Mouse (Mus musculus): ENCODE data around the gene Gm1527.
"Not testable (repeated sequence)": the region's sequence is repeated elsewhere in the genome, so short reads cannot be mapped to it uniquely, and the experiment has no call there.

Gm1527 gene

DNA sequence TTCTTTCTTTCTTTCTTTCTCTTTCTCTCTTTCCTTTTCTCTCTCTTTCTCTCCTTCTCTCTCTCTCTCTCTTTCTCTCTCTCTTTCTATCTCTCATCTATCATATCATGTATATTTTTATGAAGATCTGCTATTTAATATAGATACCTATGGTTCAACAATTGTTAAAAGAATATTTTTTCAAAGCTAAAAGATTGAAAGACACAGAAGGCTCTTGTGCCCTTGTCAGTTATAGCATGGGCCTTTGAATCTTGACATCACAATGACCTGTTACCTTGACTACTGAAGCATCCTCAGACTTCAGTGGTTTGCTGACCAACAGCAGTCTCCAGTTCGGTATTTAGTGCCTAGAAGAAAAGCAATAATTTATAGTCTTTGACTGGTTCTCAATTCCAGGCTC, at the start of gene Gm1527:
Gm1527 (plus strand) TSS at position 301 of the 400 bp plus-strand sequence.
- no peak for DNase-seq (ENCODE audit: low spot score in 2 of 2)

DNA sequence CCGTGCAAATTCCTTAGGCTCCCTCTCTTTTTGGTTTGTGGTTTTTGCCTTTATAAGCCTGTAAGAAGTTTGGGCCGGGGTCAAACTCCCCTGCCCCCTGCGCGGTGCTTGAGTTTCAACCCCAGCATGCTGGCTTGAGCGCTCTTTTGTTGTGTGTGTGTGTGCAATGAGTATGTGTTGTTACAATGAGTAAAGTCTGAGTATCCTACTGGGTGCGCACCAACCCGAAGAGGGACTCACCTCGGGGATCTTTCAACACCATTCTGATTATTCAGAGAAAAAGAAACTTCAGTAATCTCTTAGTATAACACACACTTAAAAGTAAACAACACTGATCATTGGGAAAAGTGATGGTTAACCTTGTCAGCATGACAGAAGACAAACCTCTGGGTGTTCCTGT, 49.2 kb upstream of the Gm1527 start:
- DNase-seq (ENCODE audit: low spot score in 2 of 2), result no peak

DNA sequence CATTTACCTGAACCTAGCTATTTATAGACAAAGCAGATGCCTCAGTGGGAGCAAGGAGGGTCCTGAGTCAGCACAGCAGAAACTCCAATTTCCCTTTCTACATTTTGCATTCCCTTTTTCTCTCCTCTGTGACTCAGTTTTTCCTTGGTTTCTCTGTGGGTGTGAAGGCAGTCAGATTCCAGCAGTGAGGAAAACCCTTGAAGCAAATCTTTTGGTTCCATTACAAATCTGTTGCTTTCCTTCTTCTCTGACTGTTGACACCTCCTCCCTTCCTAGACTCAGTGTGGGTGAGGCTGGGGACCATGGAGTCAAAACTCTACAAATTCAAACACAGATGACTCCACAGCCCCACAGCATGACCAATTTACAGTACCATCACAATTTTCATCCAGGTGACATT, 45.3 kb upstream of the Gm1527 start:
- DNase-seq (ENCODE audit: low spot score in 2 of 2), result no peak

DNA sequence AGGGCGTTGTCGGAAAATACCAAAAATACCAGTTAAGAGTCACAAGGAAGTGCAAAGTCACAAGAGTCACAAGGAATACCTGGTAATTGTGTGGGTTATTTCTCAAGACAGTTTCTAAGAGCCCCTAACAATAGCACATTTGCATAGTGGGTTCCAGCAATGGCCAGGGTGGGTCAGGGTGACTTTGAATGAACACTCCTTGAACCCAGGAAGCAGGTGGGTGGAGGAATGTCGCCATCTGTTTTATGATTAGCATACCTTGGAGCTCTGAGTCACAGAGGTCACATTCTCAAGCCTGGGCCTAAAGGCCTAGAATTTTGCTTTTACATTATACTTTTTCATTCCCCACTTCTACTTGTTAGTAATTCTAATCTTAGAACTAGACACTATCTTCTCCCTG, 40.2 kb upstream of the Gm1527 start:
- DNase-seq (ENCODE audit: low spot score in 2 of 2), result not testable (repeated sequence)

DNA sequence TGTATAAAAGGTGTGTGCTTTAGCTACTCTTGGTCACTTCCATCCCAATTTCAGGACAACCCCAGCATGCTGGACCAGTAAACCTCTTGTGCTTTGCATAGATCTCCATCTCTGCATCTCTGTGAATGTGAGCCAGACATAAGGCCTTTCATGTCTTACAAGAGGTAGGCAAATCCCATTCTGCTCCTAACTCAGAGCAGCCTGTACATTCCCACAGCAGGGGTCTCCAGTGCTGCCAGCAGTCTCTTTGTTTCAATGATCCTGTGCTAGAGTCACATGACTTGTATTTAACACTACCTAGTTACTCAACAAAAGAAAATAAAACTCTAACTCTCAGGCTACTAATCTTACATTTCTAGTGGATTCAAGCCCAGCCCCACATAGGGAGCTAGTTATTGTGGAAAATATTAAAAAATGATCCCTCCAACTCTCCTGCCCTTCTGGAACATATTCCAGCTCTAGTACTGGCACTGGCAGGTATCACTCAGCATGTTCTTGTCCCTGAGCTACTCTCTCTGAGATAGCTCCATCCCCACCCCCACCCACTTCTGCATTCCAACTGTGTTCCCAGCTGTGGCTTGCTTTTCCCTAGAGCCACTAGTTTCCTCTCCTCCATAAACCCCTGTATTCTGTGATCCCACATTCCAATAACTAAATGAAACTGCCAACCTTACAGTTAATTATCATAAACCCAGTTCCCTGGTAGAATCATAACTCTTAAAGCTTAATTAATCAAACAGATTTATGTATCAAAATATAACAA, 32.6 kb upstream of the Gm1527 start:
- not testable (repeated sequence) for DNase-seq (ENCODE audit: low spot score in 2 of 2)

DNA sequence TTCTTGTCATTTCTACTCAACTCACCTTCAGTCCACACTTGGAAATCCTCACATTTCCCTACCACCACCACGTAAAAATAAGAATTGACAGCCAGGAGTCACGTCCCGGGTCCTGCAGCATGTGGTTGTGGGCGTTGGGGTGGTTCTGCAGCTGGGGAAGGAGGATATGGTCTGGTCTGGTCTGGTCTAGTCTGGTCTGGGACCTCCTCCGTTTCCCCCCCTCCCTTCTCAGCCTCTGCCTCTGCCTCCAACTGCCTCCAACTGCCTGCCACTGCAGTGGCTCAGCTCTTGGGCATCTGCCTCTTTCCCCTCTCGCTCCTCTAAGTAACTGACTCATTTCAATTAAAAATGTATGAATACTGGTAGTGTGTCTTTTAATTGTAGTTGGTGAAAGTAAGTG, 4.5 kb downstream of the Gm1527 start:
- not testable (repeated sequence) for DNase-seq (ENCODE audit: low spot score in 2 of 2)

DNA sequence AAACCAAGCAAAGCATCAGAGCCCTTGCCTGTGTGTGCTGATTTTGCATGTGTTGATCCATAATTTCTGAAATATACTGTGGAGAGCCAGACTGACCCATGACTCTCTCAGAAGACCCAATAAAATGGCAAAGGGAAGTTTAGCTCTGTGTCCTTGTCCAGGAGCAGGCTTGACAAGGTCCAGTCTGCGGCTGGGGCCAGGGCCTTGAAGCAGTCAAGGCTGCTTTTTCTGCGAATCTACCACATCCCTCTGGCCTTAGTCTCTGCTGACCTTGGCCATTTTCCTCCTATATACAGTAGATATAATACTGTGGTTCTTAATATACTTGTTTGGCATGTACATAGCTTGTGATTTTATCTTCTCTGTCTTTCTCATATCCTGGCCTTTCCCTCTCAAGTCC, 73.5 kb downstream of the Gm1527 start:
- no peak for DNase-seq (ENCODE audit: low spot score in 2 of 2)

DNA sequence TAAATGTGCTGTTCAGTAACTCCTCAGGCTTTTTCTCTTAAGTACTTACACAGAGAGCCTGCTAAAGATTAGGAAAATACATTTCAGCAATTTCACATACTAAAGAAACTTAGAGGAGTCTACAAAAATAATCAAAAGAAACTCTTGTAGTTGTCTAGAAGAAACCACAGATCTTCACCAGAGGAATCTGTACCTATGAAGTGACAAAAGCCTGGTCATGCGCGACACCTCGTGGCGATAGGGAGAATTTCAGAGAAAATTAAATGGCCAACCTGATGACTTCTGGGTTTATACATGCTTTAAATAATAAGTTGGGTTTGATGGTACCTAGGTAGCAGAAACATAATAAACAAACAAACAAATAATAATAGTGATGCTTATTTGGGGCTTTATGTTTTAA, 76.4 kb downstream of the Gm1527 start:
- peak in 1 of 2 experiments; percentile 0 for DNase-seq (ENCODE audit: low spot score in 2 of 2)
